7 mouse cellular contexts compared by ENCODE assay signal in the genomic region with DNA sequence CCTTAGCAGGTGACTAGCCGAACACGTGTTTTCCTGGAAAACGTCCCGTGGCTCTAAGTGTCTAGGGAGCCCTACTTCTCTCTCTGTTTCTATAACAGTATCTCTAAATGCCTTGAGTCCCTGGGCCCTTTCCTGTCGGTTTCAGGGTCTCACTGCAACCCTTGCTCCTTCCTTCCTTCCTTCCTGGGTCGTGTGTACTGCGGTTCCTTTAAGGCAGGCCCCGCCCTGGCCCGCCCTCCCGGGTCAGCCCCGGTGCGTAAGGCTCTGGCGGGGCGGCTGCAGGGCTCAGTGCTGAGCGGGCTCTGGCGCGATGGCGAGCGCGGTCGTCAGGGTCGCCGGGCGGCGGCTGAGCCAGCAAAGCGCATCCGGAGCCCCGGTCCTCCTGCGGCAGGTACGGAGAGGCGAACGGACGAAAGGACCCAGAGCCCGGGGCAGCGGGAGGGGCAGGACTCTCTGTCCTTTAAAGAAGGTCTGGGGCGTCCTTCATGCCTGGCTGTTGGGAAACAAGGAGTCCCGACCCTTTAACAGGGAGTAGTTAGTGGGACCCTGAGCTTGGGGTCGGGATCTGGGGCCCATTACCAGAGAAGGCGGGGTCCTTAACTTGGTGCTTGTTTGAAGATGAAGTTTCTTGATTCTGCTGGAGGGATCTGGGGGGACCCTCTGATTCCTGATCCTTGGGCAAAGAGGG. TPM values are rescaled to one million over a fixed set of nuclear protein-coding genes. Genes with fewer than 3 reads are reported as not detected.
DNase-seq lines count a peak whose midpoint lies in the region; ATAC-seq and TF ChIP-seq lines count a peak whose summit lies in the region.

No protein-coding gene starts in this region.

- TF ChIP-seq CTCF in gastrocnemius, adult 2 months (IDR thresholded peaks at IDR 0.05) = no peak

- DNase-seq in adipocyte (ENCODE audit: low spot score) = peak; percentile 20
- DNase-seq in cerebellum, postnatal 36 days = peak; percentile 67 to 80
- peak; percentile 86 for DNase-seq in gastrocnemius, adult 2 months
- peak; percentile 69 for DNase-seq in left cerebral cortex, postnatal 4 days
- DNase-seq in mesoderm, embryonic 11.5 days (ENCODE audit: low read depth, low spot score) = peak; percentile 69
- DNase-seq in right cerebral cortex, postnatal 14 days = peak; percentile 59

- no peaks in the 10 kb centered on the region for H3K9me3 ChIP-seq in hindbrain, embryonic 16.5 days (ENCODE audit: control insufficient read depth, low read length)

- H3K4me1 ChIP-seq in hindbrain, embryonic 16.5 days (ENCODE audit: control insufficient read depth, insufficient read depth, low read depth, low read length) = peaks cover 13% of the 10 kb centered on the region

- no peaks in the 10 kb centered on the region for H3K27me3 ChIP-seq in hindbrain, embryonic 16.5 days (replicated peaks; ENCODE audit: control insufficient read depth, insufficient read depth, low read length)

- intact Hi-C loops in gastrocnemius, adult 2 months (cut with DNase I) = no loop called here
- intact Hi-C loops in left cerebral cortex, postnatal 4 days (cut with DNase I) = no loop called here

- H3K9ac ChIP-seq in hindbrain, embryonic 16.5 days (ENCODE audit: low read depth, low read length) = peak overlapping the region; percentile 82

- peak overlapping the region; percentile 75 for H3K4me2 ChIP-seq in hindbrain, embryonic 16.5 days (ENCODE audit: low read length)

- peak overlapping the region; percentile 84 for H3K4me3 ChIP-seq in gastrocnemius, adult 2 months
- peak overlapping the region; percentile 71 for H3K4me3 ChIP-seq in hindbrain, embryonic 16.5 days (ENCODE audit: low read length)

- WGBS in hindbrain, embryonic 16.5 days = 3% methylated on average over 37 of the region's 39 CpGs

- peak overlapping the region; percentile 89 for H3K27ac ChIP-seq in gastrocnemius, adult 2 months
- H3K27ac ChIP-seq in hindbrain, embryonic 16.5 days (ENCODE audit: low read depth, low read length) = no peak overlapping the region

- peak; percentile 88 for ATAC-seq in hindbrain, embryonic 16.5 days

- H3K36me3 ChIP-seq in hindbrain, embryonic 16.5 days (ENCODE audit: control insufficient read depth, insufficient read depth, low read length) = no peaks in the 10 kb centered on the region

RNA-seq across cellular contexts. Expression of a gene that starts 6.3 kb away (rescaled TPM):
- total RNA-seq in gastrocnemius, adult 2 months (2021) = under 1 TPM in 1 of 2 experiments, not detected in 1; 0.17 TPM
- polyA plus RNA-seq in hindbrain, embryonic 16.5 days (2015; fragmentation: Nextera tagmentation; extraction: Ambion mirVana) = 17.1 and 17.7 TPM in 2 replicates
- 10 to 100 TPM; 11.7 to 13.0 TPM for total RNA-seq in left cerebral cortex, postnatal 4 days (2021)

RNA-seq across cellular contexts. Expression of a gene that starts 6.4 kb away (rescaled TPM):
- total RNA-seq in gastrocnemius, adult 2 months (2021) = 10 to 100 TPM; 22.0 to 27.4 TPM
- 29.1 and 30.9 TPM in 2 replicates for polyA plus RNA-seq in hindbrain, embryonic 16.5 days (2015; fragmentation: Nextera tagmentation; extraction: Ambion mirVana)
- total RNA-seq in left cerebral cortex, postnatal 4 days (2021) = 10 to 100 TPM; 16.1 to 17.5 TPM

RNA-seq across cellular contexts. Expression of a gene that starts 16.8 kb away (rescaled TPM):
- under 1 TPM; 0.54 to 0.59 TPM for total RNA-seq in gastrocnemius, adult 2 months (2021)
- polyA plus RNA-seq in hindbrain, embryonic 16.5 days (2015; fragmentation: Nextera tagmentation; extraction: Ambion mirVana) = not detected in 2 replicates
- under 1 TPM; 0.48 to 0.72 TPM for total RNA-seq in left cerebral cortex, postnatal 4 days (2021)

RNA-seq across cellular contexts. Expression of a gene that starts 42.6 kb away (rescaled TPM):
- total RNA-seq in gastrocnemius, adult 2 months (2021) = not detected
- 0.76 and 0.78 TPM in 2 replicates for polyA plus RNA-seq in hindbrain, embryonic 16.5 days (2015; fragmentation: Nextera tagmentation; extraction: Ambion mirVana)
- under 1 TPM; 0.68 to 0.77 TPM for total RNA-seq in left cerebral cortex, postnatal 4 days (2021)

RNA-seq across cellular contexts. Expression of a gene that starts 47.7 kb away (rescaled TPM):
- total RNA-seq in gastrocnemius, adult 2 months (2021) = 10 to 100 TPM; 18.3 to 18.5 TPM
- 63.8 and 74.3 TPM in 2 replicates for polyA plus RNA-seq in hindbrain, embryonic 16.5 days (2015; fragmentation: Nextera tagmentation; extraction: Ambion mirVana)
- total RNA-seq in left cerebral cortex, postnatal 4 days (2021) = 10 to 100 TPM; 48.8 to 49.3 TPM

Comparison
In these comparisons a context has a peak if more than half of its experiments do, and no peak if none do; other contexts are left out.
1. DNase-seq: peak in every context shown above with its lines; median percentile 86 in gastrocnemius, adult 2 months; 74 in cerebellum, postnatal 36 days; 69 in left cerebral cortex, postnatal 4 days; 69 in mesoderm, embryonic 11.5 days; 59 in right cerebral cortex, postnatal 14 days; 20 in adipocyte.
2. RNA of a gene that starts 6.3 kb away (total RNA-seq): 11.7 to 13.0 TPM in left cerebral cortex, postnatal 4 days; 0.17 TPM in gastrocnemius, adult 2 months; every median in the first group is over 10 times any median in the second.